Mouse (Mus musculus) liver, embryonic 11.5 days (tissue): ENCODE results near the gene Bad. TPM values are rescaled to one million over a fixed set of nuclear protein-coding genes. Genes with fewer than 3 reads are reported as not detected.

Source experiments
- ATAC-seq: fragments of 200-750 bp; cut with Nextera tagmentation; replicated peaks from 2 replicates; pipeline ENCODE4 v1.8.0; 2017; ENCODE audit warnings: moderate number of reproducible peaks, mild to moderate bottlenecking, moderate TSS enrichment, moderate library complexity; ENCODE audit not compliant: low FRiP score
- DNase-seq: peaks from one replicate; pipeline ENCODE4 v3.0.0-alpha.2; 2017; ENCODE audit warnings: low spot score
- H3K27ac ChIP-seq: fragments of 300-500 bp; sonication (generic); 2 replicates; pipeline ENCODE4 v1.5.1; 2014; ENCODE audit warnings: mild to moderate bottlenecking, low read depth, low read length, control low read depth
- H3K27me3 ChIP-seq: fragments of 300-500 bp; sonication (generic); replicated peaks from 2 replicates; pipeline ENCODE4 v1.6.1; 2014; ENCODE audit warnings: low read length, mixed read lengths; ENCODE audit not compliant: control insufficient read depth, insufficient read depth
- H3K36me3 ChIP-seq: fragments of 300-500 bp; sonication (generic); 2 replicates; pipeline ENCODE4 v1.6.1; 2014; ENCODE audit warnings: mild to moderate bottlenecking, low read length, moderate library complexity, mixed read lengths; ENCODE audit not compliant: control insufficient read depth, insufficient read depth
- H3K4me1 ChIP-seq: fragments of 300-500 bp; sonication (generic); replicated peaks from 2 replicates; pipeline ENCODE4 v1.6.1; 2014; ENCODE audit warnings: low read length, mixed read lengths; ENCODE audit not compliant: control insufficient read depth, insufficient read depth
- H3K4me2 ChIP-seq: fragments of 300-500 bp; sonication (generic); 2 replicates; pipeline ENCODE4 v1.6.1; 2014; ENCODE audit warnings: mild to moderate bottlenecking, control low read depth, moderate library complexity
- H3K4me3 ChIP-seq: fragments of 300-500 bp; sonication (generic); 2 replicates; pipeline ENCODE4 v1.5.1; 2014; ENCODE audit warnings: low read depth, low read length, control low read depth
- H3K9ac ChIP-seq: fragments of 300-500 bp; sonication (generic); 2 replicates; pipeline ENCODE4 v1.6.1; 2014; ENCODE audit warnings: low read depth, low read length, control low read depth
- H3K9me3 ChIP-seq: fragments of 300-500 bp; sonication (generic); 2 replicates; pipeline ENCODE4 v1.6.1; 2016; ENCODE audit warnings: low read length, inconsistent platforms, mixed read lengths; ENCODE audit not compliant: control insufficient read depth
- WGBS: fragments of 180-500 bp; shearing (Covaris S2); extraction: QIAGEN DNeasy Blood & Tissue Kit; methylation state at CpG from one replicate; pipeline ENCODE4 v1.1.7; 2014; 5-methylcytosine and 5-hydroxymethylcytosine counted together
- polyA plus RNA-seq: library from polyadenylated mRNA; unstranded; fragments of >200 nt; fragmentation: Nextera tagmentation; extraction: Ambion mirVana; gene quantifications from 2 replicates; pipeline ENCODE4 v1.2.1, GENCODE M21; 2014

Gene Bad
- polyA plus RNA-seq, 1 experiment from 2014 or later, result 54.7 TPM

- DNase-seq (no peak), ATAC-seq (no peak)
- H3K9me3 ChIP-seq, result no peaks in the 10 kb centered on the region
- no peak overlapping the region for H3K4me2 ChIP-seq
- H3K27me3 ChIP-seq, result no peaks in the 10 kb centered on the region
- H3K36me3 ChIP-seq, result peaks cover 20% of the 10 kb centered on the region
- H3K9ac ChIP-seq, result no peak overlapping the region
- H3K4me3 ChIP-seq, result no peak overlapping the region
- H3K4me1 ChIP-seq, result peaks cover 27% of the 10 kb centered on the region
- 72% methylated on average over 9 of the region's 9 CpGs for WGBS
- H3K27ac ChIP-seq, result no peak overlapping the region; the same call in 1 of the 2 replicates
Observed at GRCm38 (mm10) chr19:6954046-6954445, 12.4 kb downstream of the Bad start.

GRCm38 (mm10) chr19:6955424-6955823 lies 13.8 kb downstream of the Bad start:
- Histone ChIP-seq H3K4me1 (peaks cover 14% of the 10 kb centered on the region), H3K27ac (no peak overlapping the region), H3K36me3 (peaks cover 32% of the 10 kb centered on the region), H3K27me3 (no peaks in the 10 kb centered on the region), H3K9me3 (no peaks in the 10 kb centered on the region), H3K4me3 (no peak overlapping the region), H3K4me2 (no peak overlapping the region), H3K9ac (no peak overlapping the region)
- no peak for DNase-seq
- 85% methylated on average over 7 of the region's 7 CpGs for WGBS
- no peak for ATAC-seq

GRCm38 (mm10) chr19:6956461-6956860 lies 14.8 kb downstream of the Bad start:
- Histone ChIP-seq H3K4me3 (no peak overlapping the region), H3K27me3 (no peaks in the 10 kb centered on the region), H3K4me1 (peaks cover 13% of the 10 kb centered on the region), H3K9ac (no peak overlapping the region), H3K27ac (no peak overlapping the region), H3K9me3 (no peaks in the 10 kb centered on the region), H3K36me3 (peaks cover 36% of the 10 kb centered on the region), H3K4me2 (no peak overlapping the region)
- WGBS, result 82% methylated on average over 10 of the region's 10 CpGs
- DNase-seq (no peak), ATAC-seq (no peak)

- ATAC-seq (no peak), DNase-seq (no peak)
- no peaks in the 10 kb centered on the region for H3K27me3 ChIP-seq
- peak overlapping the region; percentile 92 for H3K4me2 ChIP-seq
- H3K4me1 ChIP-seq, result peaks cover 44% of the 10 kb centered on the region
- H3K36me3 ChIP-seq, result peaks cover 12% of the 10 kb centered on the region; the same call in 1 of the 2 replicates
- H3K27ac ChIP-seq, result no peak overlapping the region
- WGBS, result 9% methylated on average over 15 of the region's 15 CpGs
- no peaks in the 10 kb centered on the region for H3K9me3 ChIP-seq
- peak overlapping the region; percentile 76 for H3K9ac ChIP-seq
- peak overlapping the region; percentile 75 for H3K4me3 ChIP-seq
Observed at GRCm38 (mm10) chr19:6968491-6969271, 27.0 kb downstream of the Bad start.

DNA sequence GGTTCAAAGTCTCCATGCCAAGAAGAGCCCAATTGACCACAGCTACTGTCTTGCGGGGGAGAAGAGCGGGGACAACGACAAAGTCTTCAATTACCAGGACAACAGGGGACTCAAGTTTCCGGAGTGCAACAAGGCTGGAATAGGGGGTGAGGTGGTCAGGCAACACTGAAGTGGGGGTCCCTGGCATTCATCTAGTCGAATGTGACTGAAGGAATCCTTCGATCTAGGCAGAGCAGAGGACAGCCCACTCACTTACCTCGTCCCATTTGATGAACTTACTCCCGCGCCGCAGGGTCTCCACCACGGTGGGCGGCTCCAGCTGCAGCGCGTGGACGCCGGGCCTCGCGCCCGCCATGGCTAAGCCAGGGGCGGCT lies 27.6 kb downstream of the Bad start:
- Histone ChIP-seq H3K9ac (peak overlapping the region; percentile 76), H3K27me3 (no peaks in the 10 kb centered on the region), H3K9me3 (no peaks in the 10 kb centered on the region), H3K4me3 (peak overlapping the region; percentile 75), H3K27ac (peak overlapping the region; percentile 32; the same call in 1 of the 2 replicates), H3K4me1 (peaks cover 49% of the 10 kb centered on the region), H3K36me3 (peaks cover 9% of the 10 kb centered on the region; the same call in 1 of the 2 replicates), H3K4me2 (peak overlapping the region; percentile 92)
- ATAC-seq (no peak), DNase-seq (no peak)
- WGBS, result under 1% methylated on average over 20 of the region's 20 CpGs

DNA sequence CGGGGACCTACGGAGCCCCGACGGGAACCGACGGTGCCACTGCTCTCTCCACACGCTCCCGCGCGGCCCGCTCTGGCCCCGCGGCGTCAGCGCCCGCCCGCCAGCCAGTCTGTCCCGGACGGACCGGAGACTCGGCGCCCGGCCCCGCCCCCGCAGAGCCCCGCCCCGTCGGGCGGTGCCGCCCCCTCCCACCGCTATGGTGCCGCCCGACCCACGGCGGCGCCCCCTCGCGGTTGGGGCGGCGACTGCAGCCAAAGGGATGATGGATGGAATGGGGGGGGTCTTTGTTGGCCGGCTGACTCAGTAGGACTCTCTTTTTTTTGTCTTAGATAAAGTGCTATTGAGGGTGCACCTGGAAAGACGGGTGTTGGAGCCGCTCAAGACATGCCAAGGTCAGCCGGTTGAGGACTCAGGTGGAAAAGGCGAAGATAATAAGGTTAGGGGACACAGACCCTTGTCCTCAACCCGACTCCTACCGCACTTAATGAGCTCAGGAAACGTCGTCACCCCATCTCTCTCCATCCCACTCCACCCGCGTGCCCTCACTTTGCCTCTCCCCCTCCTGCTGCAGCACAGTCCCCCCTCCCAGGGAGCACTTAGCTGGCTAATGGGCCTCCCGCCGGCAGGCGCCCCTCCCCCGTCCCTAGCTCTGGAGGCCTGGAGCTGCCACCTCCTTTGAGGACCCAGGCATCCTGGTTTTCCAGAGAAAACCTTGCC lies 28.2 kb downstream of the Bad start:
- under 1% methylated on average over 53 of the region's 55 CpGs for WGBS
- H3K27ac ChIP-seq, result peak overlapping the region; percentile 45
- H3K9me3 ChIP-seq, result no peaks in the 10 kb centered on the region
- H3K9ac ChIP-seq, result peak overlapping the region; percentile 76
- H3K36me3 ChIP-seq, result peaks cover 7% of the 10 kb centered on the region; the same call in 1 of the 2 replicates
- DNase-seq (peak; percentile 84), ATAC-seq (peak; percentile 75)
- H3K27me3 ChIP-seq, result no peaks in the 10 kb centered on the region
- H3K4me3 ChIP-seq, result peak overlapping the region; percentile 75
- peaks cover 49% of the 10 kb centered on the region for H3K4me1 ChIP-seq
- peak overlapping the region; percentile 92 for H3K4me2 ChIP-seq

- H3K36me3 ChIP-seq, result peaks cover 3% of the 10 kb centered on the region; the same call in 1 of the 2 replicates
- ATAC-seq, result no peak
- H3K4me3 ChIP-seq, result peak overlapping the region; percentile 75
- H3K9ac ChIP-seq, result peak overlapping the region; percentile 76; the same call in 1 of the 2 replicates
- H3K4me1 ChIP-seq, result peaks cover 49% of the 10 kb centered on the region
- H3K4me2 ChIP-seq, result peak overlapping the region; percentile 92
- no peaks in the 10 kb centered on the region for H3K9me3 ChIP-seq
- H3K27me3 ChIP-seq, result no peaks in the 10 kb centered on the region
- DNase-seq, result no peak
- H3K27ac ChIP-seq, result peak overlapping the region; percentile 45
- 17% methylated on average over 11 of the region's 11 CpGs for WGBS
Observed at GRCm38 (mm10) chr19:6970460-6971085, 28.9 kb downstream of the Bad start.

DNA sequence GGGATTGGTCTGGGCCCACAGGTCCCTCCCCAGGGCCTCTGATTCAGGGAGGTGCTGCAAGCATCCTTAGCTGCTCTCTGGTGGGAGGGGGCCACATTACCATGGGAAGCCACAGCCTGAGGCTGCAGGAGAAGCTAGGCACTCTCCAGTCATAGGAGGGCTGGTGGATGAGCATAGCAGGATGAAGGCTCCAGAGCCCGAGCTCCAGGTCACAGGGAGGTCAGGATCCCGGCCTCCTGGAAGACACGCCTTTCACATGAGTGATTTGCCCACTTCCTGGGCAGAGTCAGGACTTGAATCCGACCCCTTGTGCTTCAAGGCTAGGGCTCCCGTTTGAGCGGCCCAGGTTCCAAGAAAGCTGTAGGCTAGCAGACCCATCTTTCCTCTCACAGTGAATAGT lies 30.0 kb downstream of the Bad start:
- H3K4me1 ChIP-seq, result peaks cover 53% of the 10 kb centered on the region
- H3K9ac ChIP-seq, result 0 out of 2 replicates have a peak overlapping the region, but pooled peaks have one; percentile 14

More for the DNA sequence above, 30.0 kb downstream of the Bad start:
- no peak for ATAC-seq
- WGBS, result 47% methylated on average over 6 of the region's 6 CpGs
- peak overlapping the region; percentile 45; the same call in 1 of the 2 replicates for H3K27ac ChIP-seq
- H3K36me3 ChIP-seq, result peaks cover 1% of the 10 kb centered on the region; the same call in 1 of the 2 replicates
- H3K4me2 ChIP-seq, result 0 out of 2 replicates have a peak overlapping the region, but pooled peaks have one; percentile 17
- no peak for DNase-seq
- no peak overlapping the region for H3K4me3 ChIP-seq
- H3K9me3 ChIP-seq, result no peaks in the 10 kb centered on the region
- H3K27me3 ChIP-seq, result no peaks in the 10 kb centered on the region
